Mouse (Mus musculus) CH12.LX (cell line): ENCODE measurements around the gene Pcca.

ENCODE experiments used
- IRF4 ChIP-seq: IDR thresholded peaks from 2 replicates; pipeline ENCODE4 v1.6.1; 2014; ENCODE audit warnings: low read depth, mild to moderate bottlenecking, inconsistent platforms, low read length, improper control_type of control experiment
- JUN ChIP-seq: IDR thresholded peaks from 2 replicates; pipeline ENCODE4 v1.6.1; 2011; ENCODE audit warnings: low read depth, mild to moderate bottlenecking, low read length, improper control_type of control experiment, moderate library complexity; ENCODE audit not compliant: insufficient read depth
- MAFK ChIP-seq: IDR thresholded peaks from 2 replicates; pipeline ENCODE4 v1.6.1; 2011; ENCODE audit warnings: low read length, improper control_type of control experiment; ENCODE audit not compliant: insufficient replicate concordance
- TCF12 ChIP-seq: IDR thresholded peaks from 2 replicates; pipeline ENCODE4 v1.6.1; 2014; ENCODE audit warnings: low read depth, mild to moderate bottlenecking, inconsistent platforms, low read length, improper control_type of control experiment

- TF ChIP-seq TCF12 (no peak), JUN (no peak), IRF4 (no peak), MAFK (no peak)
Measured at GRCm38 (mm10) chr14:122871841-122872580, 337.9 kb downstream of the Pcca start.
